Mouse (Mus musculus) right cerebral cortex, postnatal 36 days (tissue): ENCODE results near the gene Hoxa2.

Experiments used
- DNase-seq, 2 experiments: peaks; one replicate each; pipeline ENCODE4 v3.0.0; 2022; ENCODE audit warnings: low spot score in 2 of 2, mixed read lengths in 1 of 2

Gene Hoxa2

DNA sequence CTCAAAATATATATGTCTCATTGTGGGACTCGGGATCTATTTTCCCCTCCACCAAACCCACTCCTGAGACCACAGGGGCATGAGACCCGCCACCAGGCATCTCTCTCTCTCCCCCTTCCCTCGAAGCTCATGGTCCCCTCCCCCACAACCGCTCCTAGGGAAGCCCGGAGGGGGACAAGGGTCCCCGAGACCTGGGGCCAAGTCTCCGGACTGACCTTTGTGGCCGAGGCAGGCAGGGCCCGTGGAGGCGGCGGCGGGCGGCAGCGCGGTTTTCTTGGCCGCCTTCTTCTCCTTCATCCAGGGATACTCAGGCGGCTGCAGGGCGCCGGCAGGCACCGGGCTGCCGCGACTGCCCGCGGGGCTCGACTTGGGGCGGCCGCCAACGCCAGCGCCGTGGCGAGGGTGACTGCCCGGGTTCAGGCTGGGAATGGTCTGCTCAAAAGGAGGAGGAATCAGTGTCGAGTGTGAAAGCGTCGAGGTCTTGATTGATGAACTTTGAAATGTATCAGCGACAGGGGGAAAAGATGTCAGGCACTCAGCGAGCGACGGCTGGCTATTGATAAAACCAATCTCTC lies 493 bp downstream of the Hoxa2 start:
- no peak for DNase-seq

DNA sequence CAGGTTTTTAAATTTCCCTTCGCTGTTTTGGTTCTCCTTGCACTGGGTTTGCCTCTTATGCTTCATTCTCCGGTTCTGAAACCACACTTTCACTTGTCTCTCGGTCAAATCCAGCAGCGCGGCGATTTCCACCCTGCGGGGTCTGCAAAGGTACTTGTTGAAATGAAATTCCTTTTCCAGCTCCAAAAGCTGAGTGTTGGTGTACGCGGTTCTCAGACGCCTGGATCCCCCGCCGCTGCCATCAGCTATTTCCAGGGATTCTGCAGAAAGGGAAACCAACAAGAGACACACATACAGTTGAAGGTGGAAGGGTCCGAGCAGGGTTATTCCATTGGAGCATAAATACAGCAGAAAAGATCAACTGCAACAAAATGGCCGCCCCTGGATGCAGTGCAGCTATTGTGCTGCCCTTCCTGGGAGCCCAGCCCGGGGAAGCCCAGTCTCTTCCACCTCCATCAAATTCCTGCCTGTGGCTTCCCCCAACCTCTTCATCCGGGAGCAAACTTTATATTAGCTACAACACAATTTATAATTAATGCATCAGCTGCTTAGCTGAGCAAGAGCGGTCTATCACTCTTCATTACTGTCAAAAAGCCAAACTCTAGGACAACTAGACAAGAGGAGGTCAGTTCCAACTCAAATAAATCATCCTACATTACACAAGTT lies 1.1 kb downstream of the Hoxa2 start:
- no peak for DNase-seq

DNA sequence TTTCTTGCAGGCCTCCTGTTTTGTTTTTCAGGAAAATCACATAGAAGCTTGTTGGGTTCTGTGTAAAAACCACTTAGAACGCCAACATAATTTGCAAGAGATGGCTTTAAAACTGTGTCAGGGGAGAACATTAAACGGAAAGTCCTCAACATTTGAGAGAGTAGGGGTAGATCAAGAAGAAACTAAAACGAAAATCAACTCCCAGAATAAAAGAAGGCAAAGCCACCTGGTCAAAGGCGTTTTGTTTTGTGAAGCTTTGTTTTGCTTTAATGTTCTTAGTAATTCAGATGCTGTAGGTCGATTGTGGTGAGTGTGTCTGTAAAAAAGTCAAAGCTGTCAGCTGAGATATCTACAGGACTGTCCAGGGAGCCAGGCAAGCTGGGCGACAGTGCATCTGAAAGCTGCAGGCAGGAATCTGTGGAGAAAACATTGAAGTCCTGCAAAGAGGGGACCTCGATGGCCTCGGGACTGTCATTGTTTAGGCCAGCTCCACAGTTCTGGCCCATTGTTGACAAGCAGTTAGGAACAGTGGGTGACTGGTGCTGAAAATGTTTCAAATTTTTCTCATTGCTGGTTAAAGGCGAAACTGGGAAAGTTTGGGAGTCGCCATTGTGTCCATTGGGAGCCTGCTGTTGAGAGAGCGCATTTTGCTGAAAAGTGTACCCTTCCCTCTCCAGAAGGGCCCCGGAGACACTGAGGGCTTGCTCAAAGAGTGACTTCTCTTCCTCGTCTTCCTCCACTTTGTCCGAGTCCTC lies 1.8 kb downstream of the Hoxa2 start:
- DNase-seq = no peak

DNA sequence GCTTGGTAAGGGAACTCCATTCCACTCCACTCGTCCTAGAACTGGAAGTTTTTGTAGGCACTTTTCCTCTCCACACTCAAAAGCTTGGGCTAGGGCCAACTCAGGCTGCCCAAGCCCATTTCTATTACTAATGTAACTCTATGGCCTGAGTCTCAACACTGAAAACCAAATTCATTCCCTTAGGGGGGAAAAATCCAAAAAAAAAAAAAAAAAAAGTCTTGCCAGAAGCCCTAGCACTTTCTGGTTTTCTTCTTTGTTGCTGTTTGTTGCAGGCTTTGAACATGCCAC lies 2.6 kb downstream of the Hoxa2 start:
- no peak for DNase-seq

DNA sequence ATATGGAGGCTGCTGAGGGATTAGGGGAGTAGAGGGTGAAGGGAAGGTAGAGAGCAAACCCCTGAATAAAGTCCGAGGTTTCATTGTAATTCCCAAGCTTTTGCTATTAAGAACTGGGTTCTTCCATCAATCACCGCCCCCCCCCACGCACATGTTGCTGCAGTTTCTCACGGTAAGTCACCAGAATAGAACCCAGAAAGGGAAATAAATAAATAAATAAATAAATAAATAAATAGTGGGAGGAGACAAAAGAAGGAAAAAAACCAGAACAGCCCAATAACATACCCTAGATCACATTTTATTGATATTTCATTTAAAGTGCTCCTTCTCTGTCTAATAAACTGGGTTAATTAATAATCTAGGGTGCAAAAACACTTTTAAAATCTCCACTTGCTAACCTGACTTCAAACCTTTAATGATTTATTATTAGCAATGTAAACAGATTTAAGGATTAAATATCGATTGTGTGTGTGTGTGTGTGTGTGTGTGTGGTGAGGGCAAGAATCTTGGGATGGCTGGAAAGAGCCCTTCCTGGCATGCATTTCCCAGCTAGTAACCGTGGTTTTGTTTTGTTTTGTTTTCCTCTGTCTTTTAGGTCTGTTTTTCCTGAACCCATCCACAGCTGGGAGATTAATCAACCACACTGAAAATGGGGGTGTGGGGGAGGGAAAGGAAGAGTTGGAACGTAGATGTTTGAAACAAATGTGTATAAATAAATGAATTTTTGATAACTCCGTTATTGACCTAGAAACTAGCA lies 3.1 kb downstream of the Hoxa2 start:
- DNase-seq = no peak

DNA sequence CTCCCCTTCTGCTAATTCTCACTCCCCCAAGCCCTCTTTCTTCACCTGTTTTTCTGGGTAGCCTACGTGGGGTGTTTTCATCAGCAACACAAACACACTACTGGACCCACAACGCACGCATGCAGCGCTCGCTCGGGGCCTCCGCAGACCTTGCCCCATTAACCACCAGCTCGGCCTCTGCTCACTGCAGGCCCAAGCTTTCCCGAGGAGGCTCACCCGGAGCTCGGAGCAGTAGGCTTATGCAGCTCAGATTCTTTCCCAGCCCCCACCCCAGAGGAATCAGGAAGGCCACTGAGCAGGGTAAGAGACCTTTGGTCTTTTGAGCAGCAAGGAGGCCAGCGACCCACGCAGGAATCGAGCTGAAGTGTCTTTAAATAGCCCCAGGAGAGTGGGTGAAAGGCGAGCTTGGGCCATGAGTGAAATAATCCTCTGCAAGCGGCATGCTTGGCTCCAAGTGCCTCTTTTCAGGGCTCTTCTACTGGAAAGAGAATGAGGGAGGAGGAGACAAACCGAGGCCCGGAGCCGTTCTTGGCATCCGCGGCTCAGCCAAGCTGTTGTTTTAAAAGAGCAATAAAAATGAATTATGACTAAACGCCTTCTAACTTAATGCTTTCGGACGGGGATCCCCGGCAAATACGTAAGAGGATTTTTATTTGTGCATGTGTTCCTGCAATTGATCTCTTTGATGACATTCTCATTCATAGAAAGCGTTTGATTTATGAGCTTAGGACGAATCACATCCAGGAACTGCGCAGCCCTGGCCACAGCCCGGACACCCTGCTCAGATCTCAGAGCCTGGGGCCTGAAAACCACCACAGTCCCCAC lies 3.9 kb downstream of the Hoxa2 start:
- no peak for DNase-seq

DNA sequence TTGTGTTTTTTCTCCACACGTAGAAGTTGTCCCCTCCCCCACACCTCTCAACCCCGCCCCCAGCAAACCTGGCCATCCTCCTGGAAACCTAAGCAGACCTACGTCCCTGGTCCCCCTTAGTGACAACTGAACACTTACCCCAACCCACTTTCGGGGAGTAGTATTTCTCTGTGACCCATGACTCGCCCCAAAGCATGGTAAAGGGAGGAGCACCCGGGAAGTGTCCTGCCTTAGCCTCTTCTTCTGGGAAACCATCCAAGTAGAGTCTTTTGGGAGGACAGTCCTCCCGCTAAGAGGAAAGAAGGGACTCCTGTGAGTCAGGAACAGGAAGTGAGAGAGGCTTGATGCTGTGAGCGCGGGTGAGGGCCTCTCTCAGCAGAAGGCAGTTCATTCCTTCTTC lies 4.7 kb downstream of the Hoxa2 start:
- no peak for DNase-seq

DNA sequence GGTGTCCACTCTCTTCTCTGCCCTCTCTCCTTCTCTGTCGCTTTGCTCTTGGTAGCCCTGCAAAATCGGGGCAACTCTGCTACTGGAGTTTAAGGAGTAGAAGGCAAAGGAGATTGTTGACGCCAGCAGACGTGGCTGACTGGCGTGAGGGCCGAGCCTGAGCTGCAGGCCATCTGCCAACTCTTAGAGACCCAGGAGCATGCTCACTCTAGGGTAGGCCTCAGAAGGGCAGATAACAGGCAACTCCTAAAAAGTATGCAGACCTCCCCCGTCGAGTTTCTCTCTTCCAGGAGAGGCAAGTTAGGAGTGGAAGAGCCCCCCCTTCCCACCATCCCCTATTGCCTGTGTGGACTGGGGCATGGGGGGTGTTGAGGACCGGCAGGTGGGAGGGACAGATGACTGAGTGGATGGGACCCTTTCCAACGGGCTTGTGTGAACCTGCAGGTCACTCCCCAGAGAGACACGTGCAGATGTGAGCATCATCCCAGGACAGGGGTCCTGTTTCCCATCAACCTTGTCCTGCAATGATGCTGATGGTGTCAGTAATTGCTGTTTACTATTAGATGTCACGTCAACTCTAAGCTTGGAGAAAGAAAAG lies 5.4 kb downstream of the Hoxa2 start:
- DNase-seq = no peak

DNA sequence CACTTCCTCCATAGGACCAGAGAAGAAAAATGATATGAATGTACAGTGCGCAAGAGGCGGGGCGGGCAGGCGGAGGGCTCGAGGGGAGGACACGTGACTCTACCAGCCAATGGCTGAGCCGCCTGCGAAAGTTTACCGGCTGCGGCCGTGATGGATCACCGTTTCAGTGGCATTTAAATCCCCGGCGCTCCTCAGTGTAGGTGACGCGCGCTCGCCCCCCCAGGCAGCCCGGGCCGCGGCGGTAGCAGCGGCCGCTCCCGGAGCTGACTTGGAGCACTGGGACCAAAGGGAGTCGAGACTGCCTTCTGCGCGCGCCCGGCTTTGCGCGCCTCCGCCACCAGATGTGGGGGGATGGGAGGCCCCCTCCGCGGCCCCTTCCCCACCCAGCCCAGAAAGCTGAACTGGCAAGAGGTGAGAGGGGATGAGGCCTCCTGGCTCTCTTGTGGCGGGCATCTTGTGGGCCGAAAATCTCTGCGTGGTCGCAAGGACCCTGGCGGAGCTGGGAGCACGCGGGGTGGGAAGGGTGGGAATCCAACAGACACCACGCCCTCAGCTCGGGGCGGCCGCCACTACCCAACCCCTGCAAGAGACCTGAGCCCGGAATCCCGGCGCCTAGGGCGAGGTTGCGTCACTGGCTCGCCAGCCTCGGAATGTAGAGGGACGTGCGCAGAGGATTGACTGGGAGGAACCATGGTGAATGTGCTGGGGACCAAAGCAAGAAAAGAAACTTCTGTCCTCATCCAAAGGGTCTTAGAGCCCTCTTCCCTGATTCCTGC lies 6.2 kb downstream of the Hoxa2 start, which contains the start of gene Hoxa1:
Hoxa1 (minus strand) TSS at position 42 of the 776 bp plus-strand sequence.
- no peak for DNase-seq

DNA sequence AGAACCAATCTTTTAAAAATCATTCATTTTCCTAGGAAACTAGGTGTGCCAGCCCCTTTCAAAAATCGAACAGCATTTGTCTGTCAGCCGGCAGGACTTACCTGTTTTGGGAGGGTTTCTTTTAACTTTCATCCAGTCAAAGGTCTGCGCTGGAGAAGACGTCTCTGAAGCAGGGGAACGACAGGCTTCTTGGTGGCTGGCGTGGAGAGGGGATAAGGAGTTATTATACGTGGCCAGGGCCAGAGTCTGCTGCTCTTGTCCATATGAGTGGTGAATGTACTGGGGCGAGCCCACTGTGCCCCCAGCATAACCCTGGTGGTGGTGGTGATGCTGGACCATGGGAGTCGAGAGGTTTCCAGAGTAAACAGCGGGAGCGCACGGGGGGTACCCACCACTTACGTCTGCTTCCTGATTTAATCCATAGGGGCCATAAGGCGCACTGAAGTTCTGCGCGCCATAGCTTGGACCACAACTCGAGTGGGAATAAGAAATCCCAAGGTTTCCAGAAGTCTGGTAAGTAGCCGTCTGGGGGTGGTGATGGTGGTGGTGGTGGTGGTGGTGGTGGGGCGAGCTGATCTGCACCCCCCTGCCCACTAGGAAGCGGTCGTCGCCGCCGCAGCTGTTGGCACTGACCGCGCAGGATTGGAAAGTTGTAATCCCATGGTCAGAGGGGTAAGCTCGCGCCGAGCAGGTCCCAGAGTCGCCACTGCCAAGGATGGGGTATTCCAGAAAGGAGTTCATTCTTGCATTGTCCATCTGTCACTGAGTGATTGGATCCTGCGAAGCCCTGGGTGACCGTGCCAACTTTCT lies 7.0 kb downstream of the Hoxa2 start:
- no peak for DNase-seq

DNA sequence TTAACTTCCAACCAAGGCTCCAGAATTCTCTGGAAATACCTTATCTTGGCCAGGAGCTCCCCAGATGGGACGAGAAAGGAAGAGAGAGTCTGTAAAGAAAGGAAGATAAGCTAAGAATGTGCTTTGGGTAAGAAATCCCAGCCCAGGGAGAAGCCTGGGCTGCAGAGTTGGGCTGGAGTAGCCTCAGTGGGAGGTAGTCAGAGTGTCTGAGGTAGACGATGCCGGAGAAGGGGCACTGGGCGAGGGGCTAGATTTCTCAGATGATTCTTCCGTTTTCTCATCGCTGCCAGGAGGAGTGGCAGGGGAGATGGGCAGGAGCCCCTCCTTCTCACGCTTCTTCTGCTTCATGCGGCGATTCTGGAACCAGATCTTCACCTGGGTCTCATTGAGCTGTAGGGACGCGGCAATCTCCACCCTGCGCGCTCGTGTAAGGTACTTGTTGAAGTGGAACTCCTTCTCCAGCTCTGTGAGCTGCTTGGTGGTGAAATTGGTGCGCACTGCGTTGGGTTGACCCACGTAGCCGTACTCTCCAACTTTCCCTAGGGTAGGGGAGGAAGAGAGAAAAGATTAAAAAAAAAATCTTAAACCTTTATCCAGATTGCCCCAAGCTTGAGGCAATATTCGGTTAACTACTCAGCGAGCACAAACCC lies 8.0 kb downstream of the Hoxa2 start:
- DNase-seq = no peak

DNA sequence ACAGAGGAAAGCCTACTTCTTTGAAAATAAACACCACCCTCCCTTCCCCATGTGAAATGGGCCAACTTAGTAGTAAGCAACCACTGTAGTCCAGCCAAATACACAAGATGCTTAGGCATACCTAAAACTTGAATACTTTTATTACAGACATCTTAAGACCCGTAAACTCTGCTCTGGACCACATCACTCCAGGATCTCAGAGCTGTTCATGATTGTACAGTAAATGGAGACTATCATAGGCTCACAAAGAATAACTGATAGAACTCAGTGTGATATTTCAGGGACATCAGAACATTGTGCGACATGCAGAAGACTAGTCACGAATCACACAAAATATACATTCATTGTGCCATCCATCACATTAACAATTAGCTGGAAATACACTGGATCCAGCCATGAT lies 9.2 kb downstream of the Hoxa2 start:
- no peak for DNase-seq

DNA sequence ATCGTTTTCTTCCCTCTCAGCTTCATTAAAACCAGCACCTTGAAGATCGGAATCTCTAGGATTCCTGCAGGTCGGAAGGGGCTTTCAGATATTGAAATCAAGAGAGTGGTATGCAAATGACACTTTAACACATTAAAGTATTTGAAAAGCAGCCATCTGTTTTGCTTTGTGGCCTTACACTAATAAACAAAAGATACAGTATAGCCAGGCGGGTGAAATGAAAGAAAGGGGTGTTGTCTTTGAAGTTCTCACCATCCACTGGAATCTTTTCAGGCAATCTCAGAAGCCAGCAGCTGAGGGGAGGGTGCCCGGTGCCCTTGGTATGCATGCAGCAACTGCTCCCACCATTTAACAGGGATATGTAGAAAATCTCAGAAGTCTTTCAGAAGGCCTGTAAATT lies 10.6 kb downstream of the Hoxa2 start:
- DNase-seq = no peak

DNA sequence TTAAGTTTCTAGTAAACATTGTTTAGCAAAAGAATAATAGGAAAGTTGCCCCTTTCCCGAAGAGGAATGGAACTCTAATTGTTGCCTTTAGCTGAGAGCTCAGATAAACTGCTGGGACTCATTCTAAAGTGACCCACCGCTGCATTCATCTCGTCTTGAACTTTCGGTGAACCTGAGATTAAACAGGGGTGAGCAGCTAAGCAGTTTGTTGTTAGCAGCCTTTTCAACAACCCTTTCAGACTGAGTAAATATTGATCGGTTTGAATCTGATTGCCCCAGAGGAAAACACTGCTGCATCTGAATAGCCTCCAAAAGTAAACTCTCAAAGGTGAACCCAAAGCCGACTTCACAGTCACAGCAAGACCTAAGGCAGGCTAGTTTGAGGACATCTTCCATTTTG lies 11.4 kb downstream of the Hoxa2 start:
- no peak for DNase-seq

DNA sequence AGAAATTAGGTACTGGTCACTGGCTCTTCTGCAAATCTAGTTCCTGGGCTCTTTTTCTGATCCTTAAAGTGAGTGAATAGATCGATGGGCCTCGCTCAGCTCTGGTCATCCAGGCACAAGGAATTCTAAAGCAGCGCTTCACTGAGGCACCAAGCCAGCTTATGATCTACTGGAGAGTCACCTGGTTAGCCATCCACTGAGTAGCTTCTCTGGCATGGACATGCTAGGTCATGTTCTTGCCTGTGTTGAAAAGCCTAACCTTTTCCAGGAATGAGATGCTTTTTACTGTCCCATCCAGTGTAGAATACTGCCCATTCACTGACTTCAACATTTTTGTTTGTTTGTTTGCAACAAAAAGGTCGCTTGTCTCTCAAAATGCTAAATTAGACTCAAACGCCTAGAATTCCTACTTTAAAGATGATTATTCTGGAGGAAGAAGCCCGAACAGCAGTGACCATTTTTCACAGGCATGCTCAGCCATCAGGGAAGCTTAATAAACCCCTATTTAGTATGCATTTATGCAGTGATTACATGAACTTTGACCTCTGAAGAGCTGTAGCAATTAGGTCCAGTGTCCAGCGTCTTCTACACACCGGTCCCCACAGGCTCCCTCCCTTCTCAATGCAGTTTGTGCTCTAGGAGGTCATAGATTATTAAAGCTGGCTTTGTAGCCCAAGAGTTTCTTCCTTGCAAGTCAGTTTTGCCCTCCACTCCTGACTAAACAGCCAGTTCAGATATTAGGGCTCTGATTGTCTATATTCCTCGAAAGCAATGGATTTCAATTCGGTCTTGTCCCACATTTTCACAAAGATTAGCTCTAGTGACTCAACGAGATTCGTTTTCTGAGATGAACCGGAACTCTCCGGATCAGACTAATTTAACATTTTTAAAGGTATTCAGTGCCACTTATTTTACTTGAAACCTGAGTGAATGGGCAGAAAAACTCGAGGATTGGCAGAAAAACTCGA lies 12.1 kb downstream of the Hoxa2 start:
- DNase-seq = no peak

DNA sequence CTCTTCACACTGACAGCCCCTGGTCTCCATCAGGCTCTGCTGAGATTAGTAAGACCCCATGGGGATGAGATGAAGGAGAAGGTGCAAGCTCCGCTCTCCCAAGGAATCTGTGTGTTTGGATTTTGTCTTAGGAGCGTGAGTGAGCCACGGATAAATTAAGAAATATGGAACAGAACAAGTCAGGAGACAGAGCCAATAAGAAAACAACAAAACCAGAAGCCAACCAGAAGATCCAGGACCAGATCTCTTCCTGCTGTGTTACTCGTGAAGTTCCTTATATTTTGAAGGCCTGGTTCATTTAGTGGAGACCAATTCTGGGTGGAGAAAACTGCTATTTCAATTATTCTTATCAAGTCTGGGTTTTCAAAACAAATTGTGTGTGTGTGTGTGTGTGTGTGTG lies 13.1 kb downstream of the Hoxa2 start:
- no peak for DNase-seq

DNA sequence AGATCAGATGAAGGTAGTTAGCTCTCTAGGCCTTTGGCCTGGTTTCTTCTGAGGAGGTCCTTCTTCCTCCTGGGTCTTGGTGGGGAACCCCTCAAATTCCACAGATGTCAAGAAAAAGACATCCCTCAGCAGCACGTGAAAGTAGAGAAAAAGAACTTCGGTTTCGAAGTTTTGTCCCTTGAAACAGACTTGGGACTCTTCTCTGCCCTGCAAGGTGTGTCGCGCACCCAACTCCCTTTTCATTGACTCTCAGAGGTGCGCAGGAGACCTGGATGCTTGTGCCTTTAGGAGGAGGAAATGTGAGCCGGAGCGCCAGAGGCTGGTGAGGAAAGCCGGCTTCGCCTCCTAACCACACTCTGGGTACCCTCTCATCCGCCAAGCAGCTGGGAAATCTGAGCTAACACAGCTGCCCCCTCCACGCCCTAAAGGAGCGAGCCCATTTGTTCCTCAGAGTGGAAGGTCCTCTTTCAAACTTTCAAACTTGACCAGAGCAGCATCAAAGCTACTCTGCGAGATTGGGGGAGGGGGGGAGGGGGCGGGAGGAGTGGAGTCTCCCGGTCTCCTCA lies 14.1 kb downstream of the Hoxa2 start:
- DNase-seq = no peak

DNA sequence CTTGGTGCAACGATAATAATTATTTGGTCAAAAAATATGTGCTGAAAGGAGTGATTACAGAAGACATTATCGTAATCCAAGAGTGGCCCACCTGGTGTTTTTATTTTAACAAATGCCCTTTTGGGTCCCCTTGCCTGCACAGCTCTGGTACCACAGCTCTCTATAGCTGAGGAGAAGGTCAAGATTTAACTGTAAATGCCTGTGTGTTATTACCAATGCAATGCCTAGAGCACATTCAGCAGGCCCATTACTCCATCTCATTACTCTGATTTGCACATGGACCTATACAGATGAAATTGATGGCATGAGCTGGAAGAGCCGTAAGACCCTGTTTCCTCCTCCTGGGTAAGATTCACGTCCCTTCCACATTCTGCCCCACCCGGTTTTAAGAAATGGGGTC lies 25.5 kb downstream of the Hoxa2 start:
- DNase-seq = no peak
